Mouse (Mus musculus) megakaryocyte progenitor cell, adult 5-6 weeks (primary cell): ENCODE measurements around the gene Plce1. TPM values are rescaled to one million over a fixed set of nuclear protein-coding genes. Genes with fewer than 3 reads are reported as not detected.

Experiments
- ATAC-seq: replicated peaks from 2 replicates; pipeline ENCODE4 v1.8.0; 2016; ENCODE audit warnings: mild to moderate bottlenecking, moderate TSS enrichment, inconsistent platforms; ENCODE audit not compliant: poor library complexity
- total RNA-seq, 2 experiments: library from RNA; stranded (forward) in 1 of 2; stranded (reverse) in 1 of 2; fragments of 157-497, 149-512 nt in 1 of 2; fragments of 200-1000 nt in 1 of 2; gene quantifications; 2 replicates each; pipeline versions ENCODE4 v1.2.3 to v1.2.4; 2015 to 2017

The Plce1 gene
- not detected in 2 replicates for total RNA-seq (2015)
- 0.08 TPM in 1 of 2 replicates, not detected in the other for total RNA-seq (2017)

DNA sequence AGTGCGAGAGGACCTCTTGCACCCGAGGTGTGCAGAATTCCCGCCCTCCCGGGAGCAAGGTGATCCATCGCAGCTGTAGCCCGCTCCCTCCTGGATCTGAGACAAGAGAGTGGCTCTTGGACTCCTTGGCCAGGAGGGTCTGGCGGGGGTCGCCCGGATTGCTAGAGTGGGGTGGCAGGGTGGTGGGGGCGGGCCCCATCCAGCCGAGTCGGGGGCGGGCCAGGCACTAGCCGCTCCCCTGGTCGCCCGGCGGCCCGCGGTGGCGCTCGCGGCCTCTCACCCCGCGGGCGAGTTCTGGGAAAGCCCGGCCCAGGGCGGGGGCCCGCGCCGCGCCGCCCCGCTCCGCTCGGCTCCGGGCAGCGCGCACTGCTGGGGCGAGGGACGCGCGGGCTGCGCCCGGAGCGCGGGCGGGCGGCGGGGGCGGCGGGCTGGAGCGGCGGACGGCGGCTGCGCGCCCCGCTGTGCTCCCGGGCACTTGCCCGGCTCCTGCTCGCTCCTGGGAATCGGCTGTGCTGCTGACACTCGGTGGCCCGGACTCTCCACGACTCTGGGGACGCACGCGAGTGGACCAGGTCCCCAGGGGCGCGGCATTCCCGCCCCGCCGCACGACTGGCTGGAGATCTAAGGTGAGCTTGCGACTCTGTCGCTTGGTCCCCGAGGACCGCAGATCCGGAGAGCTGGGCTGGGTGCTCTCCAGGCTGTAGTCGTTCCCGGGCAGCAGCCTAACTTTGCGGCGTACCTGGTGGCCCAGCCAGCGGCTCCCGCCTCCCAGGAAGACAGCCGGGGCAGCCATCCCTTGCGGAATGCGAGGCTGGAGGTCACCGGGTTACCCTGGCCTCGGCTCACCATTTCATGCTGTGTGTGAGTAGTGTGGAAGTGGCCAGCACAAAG, at the start of gene Plce1:
Gene Plce1 (plus strand): TSS at position 379 of the 891 bp plus-strand sequence.
- no peak for ATAC-seq

DNA sequence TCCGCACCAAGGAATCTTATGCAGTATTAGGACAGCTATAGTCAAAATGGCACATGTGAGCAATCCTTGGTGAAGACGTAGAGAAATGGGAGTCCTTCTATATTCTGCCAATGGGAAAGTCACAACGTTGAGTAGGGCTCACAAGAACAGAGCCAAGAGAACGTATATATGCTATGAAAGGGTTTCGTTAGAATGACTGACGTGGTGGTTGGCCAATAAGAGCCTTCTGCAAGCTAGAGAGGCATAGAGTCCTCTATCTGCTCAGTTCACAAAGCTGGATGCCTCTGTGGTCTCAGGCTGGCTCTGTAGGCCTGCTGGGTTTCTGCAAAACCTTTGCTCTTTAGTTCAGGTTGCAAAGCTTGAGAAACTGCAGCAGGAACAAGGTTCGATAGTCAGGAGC, 49.6 kb upstream of the Plce1 start:
- no peak for ATAC-seq

DNA sequence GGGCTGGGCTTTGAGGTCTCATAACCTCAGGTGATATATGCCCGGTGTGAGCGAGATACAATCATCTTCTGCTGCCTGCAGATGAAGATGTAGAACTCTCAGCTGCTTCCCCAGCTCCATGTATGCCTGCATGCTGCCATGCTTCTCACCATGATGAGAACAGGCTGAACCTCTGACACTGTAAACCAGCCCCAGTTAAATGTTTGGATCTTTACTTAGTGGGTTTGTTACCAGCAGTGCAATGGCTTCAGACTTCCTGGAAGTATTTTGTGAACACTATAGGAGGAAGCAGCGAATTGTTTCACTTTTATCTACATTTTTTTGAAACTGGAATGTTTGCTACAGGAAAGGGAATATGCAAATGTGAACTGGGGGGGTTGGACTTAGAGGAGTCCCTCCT, 48.9 kb upstream of the Plce1 start:
- ATAC-seq = no peak

DNA sequence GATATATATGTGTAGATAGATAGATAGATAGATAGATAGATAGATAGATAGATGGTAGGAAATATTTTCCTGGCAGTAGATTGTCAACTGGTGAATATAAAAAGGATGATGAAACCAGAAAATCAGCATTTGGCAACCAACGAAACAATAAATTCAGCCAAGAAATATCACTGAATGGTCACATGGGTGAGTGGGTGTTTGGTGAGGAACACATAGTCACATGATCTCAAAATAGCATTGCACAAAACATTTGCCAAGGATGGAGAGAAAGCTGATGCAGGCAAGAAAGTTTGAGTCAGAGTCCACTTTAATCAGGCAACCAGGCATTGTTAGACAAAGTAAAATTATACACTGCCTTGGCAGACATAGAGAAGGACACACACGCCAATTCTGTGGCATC, 47.5 kb upstream of the Plce1 start:
- no peak for ATAC-seq

DNA sequence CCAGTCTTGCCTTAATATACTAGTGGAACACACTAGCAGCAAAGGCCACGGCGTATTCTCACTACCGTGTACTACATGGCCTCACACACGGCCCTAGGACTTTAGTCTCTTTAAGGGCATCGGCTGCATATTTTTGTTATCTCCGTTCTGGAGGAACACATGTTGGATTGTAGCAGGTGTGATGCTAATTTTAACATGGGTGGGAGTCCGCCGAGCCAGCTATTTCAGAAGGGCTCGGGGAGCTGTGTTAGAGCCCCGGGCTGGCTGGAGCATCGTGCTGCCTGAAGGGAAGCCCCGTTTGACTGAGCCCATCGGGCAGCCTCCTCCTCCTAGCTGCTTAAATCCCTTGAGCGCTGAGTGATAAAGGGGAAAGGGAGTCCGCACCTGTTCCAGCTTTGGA, 45.7 kb upstream of the Plce1 start:
- no peak for ATAC-seq

DNA sequence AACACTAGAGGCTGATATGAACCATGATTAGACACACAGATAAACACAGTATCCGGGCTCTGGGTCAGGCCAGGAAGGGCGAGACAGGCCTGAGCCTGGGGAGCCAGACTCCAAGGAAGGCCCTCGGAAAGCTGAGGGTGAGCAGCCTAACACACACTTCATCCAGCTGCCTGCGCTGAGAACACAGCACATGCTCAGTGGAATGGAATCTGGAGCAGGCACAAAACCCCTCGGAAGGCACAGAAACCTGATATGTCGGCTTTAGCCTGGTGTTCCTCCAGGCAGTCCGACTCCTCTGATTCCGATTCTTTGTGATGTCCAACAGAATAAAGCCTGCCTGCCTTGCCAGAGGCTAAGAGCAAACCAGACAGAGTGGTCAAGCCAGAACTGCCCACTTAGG, 39.0 kb upstream of the Plce1 start:
- ATAC-seq = no peak

DNA sequence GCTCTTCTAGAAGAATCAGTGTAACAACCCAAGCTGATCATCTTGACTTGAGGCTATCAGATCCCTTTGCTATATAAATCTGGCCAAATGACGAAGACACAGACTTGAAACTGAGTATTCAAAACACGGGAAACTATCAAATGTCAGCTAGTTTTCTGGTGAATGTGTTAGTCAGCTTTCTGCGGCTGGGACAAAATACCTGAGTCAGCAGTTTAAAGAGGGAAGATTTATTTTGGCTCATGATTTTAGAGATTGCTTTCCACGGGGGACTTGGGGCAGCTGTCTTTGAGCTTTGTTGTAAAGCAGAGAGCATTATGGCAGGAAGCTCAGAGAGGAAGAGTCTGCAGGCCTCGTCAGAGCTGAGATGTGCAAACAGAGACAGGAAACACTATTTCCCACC, 35.2 kb upstream of the Plce1 start:
- ATAC-seq = no peak

DNA sequence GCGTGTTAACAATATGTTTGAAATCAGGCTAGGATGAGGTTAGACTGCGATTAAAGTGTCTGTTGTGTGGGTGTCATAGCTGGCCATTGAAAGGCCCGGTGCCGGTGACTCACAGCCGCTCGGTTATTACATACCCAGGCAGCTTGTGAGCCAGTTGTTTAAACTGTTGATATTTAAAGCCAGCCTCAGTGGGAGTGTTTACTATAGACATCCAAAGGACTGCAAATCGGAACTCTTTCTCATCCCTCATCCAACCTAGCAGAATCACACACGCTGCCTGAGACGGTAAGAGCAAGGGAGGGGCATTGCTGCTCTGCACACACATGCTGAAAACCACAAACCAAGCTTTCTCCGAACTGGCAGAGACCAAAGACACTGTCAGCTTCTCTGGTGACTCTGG, 25.7 kb upstream of the Plce1 start:
- no peak for ATAC-seq

DNA sequence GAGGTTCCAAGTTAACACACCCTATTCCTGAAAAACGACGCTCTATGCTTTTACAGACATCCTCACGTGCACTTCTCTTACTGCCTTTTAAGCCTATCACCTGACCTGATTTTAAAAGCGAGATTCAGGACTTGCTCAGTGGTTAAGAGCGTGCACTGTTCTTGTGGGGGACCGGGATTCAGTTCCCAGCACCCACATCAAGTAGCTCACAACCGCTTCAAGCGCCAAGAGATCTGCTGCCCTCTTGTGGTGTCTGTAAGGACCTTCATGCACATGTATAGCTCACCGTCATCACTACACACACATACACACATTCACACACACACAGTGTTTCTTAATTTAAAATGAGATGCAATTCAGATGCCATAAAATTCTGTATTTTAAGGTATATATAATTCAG, 21.9 kb upstream of the Plce1 start:
- ATAC-seq = no peak

DNA sequence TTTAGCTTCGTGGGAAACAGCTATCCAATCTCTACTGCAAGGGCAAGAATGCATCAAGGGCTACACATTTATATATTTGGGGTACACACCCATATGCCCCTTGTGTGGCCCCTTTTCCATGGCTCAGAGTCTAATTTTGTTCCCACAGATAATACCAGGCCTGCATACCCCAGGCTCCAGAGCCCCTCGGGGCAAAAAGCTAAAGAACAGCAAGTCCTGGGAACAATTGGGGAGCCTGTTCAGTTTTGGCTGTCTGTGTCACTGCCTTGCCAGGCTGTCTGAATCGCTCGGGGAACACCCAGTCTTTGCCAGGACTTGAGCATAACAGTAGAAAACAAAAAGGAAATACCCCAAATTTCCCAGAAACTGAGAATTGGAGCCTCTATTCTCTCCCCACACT, 20.2 kb upstream of the Plce1 start:
- ATAC-seq = no peak

DNA sequence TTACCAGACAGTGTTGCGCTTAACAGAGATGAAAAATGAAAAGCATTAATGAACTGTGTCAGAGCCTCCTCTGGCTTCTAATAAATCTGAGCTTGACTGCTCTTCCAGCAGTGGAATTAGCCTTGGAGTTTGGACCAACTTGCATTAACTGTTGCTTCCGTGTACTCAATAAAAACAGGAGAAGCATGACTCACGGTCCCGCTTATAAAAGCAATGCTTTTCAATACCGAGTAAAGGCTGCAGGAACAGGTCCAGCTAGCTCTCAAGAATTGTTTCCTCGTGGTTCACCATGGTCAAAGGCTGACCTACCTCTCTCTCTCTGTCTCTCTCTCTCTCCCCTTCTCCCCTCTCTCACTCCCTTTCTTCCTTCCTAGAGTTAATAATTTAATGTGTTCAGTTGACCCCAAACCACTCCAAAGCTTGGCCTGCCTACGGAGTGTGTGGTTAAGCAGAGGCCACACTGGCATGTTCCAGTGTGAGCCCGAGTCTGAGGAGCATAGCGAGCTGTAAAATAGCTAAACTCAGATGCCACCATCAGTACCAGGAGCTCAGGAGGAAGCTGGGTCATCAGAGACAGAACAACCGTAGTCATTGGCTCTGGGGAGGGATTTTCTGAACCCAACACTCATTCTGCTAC, 10.5 kb upstream of the Plce1 start:
- no peak for ATAC-seq

DNA sequence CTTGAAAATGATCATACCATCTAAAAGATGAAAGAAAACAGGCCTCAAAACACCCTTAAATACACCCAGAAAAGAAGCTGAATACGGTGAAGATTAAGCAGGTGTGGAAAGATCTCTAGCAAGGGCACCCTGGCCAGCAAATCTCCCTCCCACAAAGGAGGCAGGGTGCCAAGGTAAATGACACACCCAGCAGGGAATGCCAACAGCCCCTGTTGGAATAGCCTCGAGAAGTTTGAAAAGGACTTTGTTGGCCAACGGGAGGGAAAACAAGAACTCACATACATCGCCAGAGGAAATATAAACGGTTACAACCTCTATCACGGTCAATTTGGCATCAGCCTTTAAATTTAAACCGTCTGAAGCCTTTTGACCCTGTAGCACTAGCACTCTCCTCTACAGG, 5.5 kb upstream of the Plce1 start:
- ATAC-seq = no peak

DNA sequence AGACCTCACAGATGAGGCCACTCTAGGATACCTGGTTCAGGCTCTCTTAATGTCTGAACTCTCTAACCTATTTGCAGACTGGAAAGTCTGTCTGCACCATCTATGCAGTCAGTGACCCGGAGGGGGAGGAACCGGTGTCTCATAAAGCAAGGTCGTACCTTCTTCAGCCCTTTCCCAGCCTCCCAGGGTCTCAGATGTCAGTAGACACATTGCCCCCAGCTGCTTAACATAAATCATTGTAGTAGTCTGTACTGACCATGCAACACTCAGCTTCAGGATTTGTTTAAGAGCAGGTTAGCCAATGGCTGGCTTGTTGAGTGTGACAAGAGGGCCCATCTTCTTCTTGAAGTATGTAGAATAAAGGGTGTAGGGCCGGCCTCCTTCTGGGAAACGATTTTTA, 2.6 kb upstream of the Plce1 start:
- ATAC-seq = no peak

DNA sequence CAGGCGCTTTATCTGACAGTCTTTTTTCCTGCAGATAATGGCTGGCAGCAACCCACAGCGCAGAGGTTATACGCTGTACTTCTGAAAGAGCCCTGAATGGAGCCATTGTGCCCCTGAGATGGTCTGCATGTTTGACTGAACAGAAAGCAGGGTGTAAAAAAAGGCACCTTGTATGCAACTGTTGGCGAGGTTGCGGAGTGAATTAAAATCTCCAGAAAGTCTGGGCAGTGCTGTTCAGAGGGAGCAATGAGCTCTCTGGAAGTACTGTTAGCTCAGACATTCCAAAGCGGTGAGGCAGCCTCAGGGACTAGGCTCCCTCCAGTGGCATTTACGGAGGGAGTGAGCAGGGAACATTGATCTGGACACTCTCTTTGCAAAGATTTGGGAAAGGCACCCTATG, 2.0 kb upstream of the Plce1 start:
- no peak for ATAC-seq

DNA sequence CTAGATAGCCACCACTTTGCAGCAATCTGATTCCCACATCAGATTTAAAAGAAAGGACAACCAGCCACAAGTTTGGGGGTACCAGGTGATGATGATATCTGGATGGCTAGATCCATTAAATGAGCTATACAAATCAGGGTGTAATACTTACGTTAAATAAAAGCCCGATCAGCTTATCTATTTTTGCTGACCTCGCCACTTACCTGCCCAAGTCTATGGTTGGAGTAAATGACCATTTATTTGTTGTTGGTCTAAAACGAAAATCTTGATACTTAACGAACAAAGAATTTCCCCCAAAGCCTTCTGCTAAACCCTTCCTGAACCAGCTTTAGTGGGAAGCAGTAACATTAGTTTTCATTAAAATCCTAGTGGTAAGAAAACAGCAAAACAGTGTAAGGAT, 1.4 kb upstream of the Plce1 start:
- no peak for ATAC-seq

DNA sequence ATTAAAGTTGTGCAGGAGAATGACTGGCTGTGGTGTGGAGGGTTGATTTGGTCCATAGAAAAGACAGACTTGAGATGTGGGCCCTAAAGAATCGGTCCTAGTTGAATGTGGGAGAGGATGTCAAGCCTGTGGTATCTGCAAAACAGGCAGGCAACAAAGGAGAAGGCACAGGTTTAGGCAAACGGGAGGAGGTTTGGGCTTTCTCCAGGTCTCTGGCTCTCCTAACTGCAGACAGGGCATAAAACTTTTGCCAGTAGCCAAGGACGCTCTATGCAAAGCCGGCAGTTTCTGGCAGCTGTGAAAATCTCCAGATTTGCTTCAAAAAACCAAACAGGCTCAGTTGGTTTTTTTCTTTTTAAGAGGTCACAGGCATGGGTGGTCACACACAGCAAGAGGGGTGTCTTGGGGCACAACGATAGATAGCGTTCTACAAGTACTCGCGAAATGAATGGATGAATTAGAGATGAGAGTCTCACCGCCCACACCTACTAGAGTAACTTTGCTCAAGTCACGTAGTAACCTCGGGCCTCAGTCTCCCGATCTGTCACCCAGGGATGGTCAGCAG, 671 bp upstream of the Plce1 start:
- ATAC-seq = no peak

DNA sequence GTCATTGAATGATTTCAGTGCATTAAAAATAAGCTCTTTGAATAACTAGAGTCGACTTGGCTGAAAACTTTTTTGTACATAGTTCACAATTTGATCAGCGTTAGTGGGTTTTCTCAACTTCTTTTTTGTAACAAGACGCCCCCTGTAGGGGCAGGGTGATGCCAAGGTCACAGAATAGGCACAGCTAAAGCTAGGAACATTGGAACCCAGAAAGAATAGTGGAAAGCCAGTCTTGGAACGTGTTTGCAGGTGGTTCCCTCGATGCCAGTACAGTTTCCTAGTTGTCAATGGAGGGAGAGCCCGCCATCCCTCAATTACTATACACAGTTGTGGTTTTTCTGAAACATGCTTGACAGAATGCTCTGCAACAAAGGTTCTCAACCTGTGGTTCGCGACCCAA, 997 bp downstream of the Plce1 start:
- ATAC-seq = no peak

DNA sequence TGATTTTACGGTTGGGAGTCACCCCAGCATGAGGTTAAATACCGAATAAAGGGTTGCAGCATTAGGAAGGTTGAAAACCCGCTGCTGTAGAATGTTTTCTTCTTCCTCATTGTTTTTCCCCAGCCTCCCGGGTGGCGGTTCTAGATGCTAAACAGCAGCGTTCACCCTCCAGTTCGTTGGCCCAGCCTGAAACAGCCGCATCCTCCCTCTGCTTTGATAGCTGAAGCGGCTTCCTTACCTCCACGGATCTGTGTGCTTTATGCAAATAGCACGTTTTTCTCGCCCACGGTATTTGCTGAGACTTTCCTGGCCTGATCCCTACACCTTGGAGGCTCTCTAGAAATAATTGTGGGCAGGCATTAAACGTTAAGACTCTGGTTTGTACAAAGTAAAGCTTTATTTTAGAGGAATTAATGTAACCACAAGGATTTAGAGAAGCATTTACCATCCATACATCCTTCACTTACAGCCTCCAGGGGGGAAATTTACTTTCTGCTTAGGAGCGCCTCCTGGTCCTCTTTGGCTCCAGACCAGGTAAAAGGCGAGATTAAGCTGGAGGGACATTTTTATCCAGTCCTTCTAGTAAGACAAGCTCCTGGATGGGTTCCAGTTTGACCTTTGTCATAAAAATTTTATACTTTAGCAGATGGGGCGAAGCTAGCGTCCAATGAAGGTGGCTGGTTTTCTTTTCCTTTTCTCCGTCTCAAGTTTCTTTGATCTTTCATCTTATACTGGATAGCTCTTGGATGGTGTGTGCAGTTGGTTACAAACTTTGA, 1.7 kb downstream of the Plce1 start:
- ATAC-seq = no peak

DNA sequence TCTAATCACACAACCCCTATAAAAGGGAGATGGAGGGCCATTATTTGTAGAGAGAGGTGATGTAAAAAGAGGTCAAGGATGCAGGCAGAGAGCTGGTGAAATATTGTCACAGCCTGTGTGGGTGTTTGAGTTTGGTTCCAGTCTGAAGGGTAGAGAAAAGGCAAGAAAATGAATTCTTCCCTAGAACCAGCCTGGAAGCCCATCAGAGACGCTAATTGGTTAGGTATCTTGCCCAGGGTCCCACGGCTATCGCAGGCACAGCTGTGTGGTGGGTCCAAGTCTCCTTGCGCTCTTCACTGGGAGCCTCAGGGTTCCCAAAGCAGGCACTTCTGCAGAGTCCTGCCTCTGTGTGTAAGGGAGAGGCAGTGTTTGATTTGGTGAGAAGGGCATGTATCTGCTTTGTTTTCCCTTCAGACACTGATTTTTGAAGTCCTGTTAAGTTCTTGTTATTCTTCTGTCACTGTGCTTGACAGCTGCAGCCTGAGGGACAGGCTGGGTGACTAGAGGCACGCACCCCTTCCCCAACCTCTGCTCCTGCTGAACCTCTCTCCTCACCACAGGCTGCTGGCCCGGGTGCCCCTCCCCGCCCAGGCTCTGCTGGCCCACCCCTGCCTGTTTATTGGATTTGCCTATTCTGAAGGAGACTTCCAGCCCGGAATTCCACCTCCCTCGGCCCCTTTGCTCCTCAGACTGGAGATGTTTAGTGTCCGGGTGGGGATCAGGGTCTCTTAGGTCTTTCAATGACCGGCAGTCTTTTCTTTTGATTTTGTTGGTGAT, 5.1 kb downstream of the Plce1 start:
- no peak for ATAC-seq

DNA sequence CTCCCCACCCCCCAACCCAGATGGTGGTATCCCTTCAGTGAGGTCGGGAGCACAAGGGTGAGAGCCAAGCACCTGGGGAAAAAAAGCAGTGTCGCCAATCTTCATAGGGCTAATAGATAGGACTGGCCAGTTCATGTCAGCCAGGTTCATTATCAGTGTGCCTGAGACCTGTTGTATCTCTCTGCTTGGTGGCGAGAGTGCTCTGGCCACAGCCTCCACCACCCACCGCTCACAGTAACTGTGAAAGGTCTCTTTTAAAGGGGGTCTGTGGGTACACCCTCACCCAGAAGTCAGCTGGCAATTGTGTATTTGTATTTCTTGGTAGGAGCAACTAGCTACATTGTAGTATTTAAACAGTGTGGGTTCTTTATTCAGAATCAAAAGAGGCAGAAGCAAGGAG, 6.6 kb downstream of the Plce1 start:
- ATAC-seq = no peak
